Mouse (Mus musculus): Measurements from ENCODE around the gene Gm10644. TPM values are rescaled to one million over a fixed set of nuclear protein-coding genes. Genes with fewer than 3 reads are reported as not detected.

Gene Gm10644
- polyA plus RNA-seq, 1 experiment from 2014 or later, result 0.67 TPM

Small RNA genes within 50 kb of the gene (microRNA-seq; reads per million reads assigned to microRNA genes)
- gene Gm44330 (not detected), gene Gm44450 (not detected)

Other genes starting within 250 kb of the Gm10644 start
- gene Ddx39, start 240.0 kb downstream of the Gm10644 start, polyA plus RNA-seq (2015; fragmentation: Nextera tagmentation; extraction: Ambion mirVana), result 183 and 200 TPM in 2 replicates
- gene Adgre5, start 213.9 kb downstream of the Gm10644 start, polyA plus RNA-seq (2015; fragmentation: Nextera tagmentation; extraction: Ambion mirVana), result 6.7 and 7.2 TPM in 2 replicates
- gene Adgrl1, start 55.1 kb downstream of the Gm10644 start, polyA plus RNA-seq (2015; fragmentation: Nextera tagmentation; extraction: Ambion mirVana), result 32.8 and 38.5 TPM in 2 replicates
- 44.0 and 44.9 TPM in 2 replicates for gene Asf1b, start 302 bp upstream of the Gm10644 start, polyA plus RNA-seq (2015; fragmentation: Nextera tagmentation; extraction: Ambion mirVana)
- gene Prkaca, start 17.8 kb upstream of the Gm10644 start, polyA plus RNA-seq (2015; fragmentation: Nextera tagmentation; extraction: Ambion mirVana), result 146 and 148 TPM in 2 replicates
- 9.5 and 10.2 TPM in 2 replicates for gene Samd1, start 42.5 kb upstream of the Gm10644 start, polyA plus RNA-seq (2015; fragmentation: Nextera tagmentation; extraction: Ambion mirVana)
- 1.00 and 1.2 TPM in 2 replicates for gene 1700067K01Rik, start 46.3 kb upstream of the Gm10644 start, polyA plus RNA-seq (2015; fragmentation: Nextera tagmentation; extraction: Ambion mirVana)
- 0.37 TPM in 1 of 2 replicates, not detected in the other for gene 2210011C24Rik, start 57.0 kb upstream of the Gm10644 start, polyA plus RNA-seq (2015; fragmentation: Nextera tagmentation; extraction: Ambion mirVana)
- 1.9 and 2.1 TPM in 2 replicates for gene Palm3, start 66.3 kb upstream of the Gm10644 start, polyA plus RNA-seq (2015; fragmentation: Nextera tagmentation; extraction: Ambion mirVana)
- gene Il27ra, start 87.4 kb upstream of the Gm10644 start, polyA plus RNA-seq (2015; fragmentation: Nextera tagmentation; extraction: Ambion mirVana), result 0.23 and 0.29 TPM in 2 replicates
- not detected in 2 replicates for gene Rln3, start 89.8 kb upstream of the Gm10644 start, polyA plus RNA-seq (2015; fragmentation: Nextera tagmentation; extraction: Ambion mirVana)
- gene Gm10643, start 109.9 kb upstream of the Gm10644 start, polyA plus RNA-seq (2015; fragmentation: Nextera tagmentation; extraction: Ambion mirVana), result 1.1 and 1.5 TPM in 2 replicates
- gene Rfx1, start 111.6 kb upstream of the Gm10644 start, polyA plus RNA-seq (2015; fragmentation: Nextera tagmentation; extraction: Ambion mirVana), result 6.7 and 8.3 TPM in 2 replicates
- 17.0 and 19.2 TPM in 2 replicates for gene Dcaf15, start 149.6 kb upstream of the Gm10644 start, polyA plus RNA-seq (2015; fragmentation: Nextera tagmentation; extraction: Ambion mirVana)
- gene Podnl1, start 170.8 kb upstream of the Gm10644 start, polyA plus RNA-seq (2015; fragmentation: Nextera tagmentation; extraction: Ambion mirVana), result 0.24 and 0.27 TPM in 2 replicates
- 18.6 and 24.1 TPM in 2 replicates for gene Cc2d1a, start 192.7 kb upstream of the Gm10644 start, polyA plus RNA-seq (2015; fragmentation: Nextera tagmentation; extraction: Ambion mirVana)
- 2.2 and 2.3 TPM in 2 replicates for gene 4930432K21Rik, start 192.8 kb upstream of the Gm10644 start, polyA plus RNA-seq (2015; fragmentation: Nextera tagmentation; extraction: Ambion mirVana)
- gene Nanos3, start 230.0 kb upstream of the Gm10644 start, polyA plus RNA-seq (2015; fragmentation: Nextera tagmentation; extraction: Ambion mirVana), result 4.7 and 6.5 TPM in 2 replicates